Mouse (Mus musculus): ENCODE measurements around the gene Lrrc74a.

Lrrc74a gene

GRCm38 (mm10) chr12:86804308-86804700 is 70.1 kb downstream of the Lrrc74a start:
- DNase-seq (ENCODE audit: low read depth, low spot score) = no peak

GRCm38 (mm10) chr12:86804857-86805256 is 70.7 kb downstream of the Lrrc74a start:
- no peak for DNase-seq (ENCODE audit: low read depth, low spot score)

DNA sequence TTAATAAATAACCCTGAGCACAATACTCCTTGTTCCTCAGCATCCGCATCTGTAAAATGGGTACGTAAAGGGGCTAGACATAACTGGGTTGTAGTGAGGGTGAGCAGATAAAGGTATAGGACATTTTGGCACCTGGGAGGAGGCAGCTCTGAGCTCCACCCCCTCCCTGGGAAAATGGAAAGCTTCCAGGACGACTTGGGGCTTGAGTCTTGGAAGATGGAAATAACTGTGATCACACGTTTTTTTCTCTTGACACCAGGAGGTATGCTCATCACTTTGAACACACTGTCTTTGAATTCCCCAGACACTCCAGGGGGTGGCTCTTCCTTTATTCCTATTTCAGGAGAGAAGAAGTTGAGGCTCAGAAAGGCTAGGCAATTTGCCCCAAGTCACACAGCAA is 71.1 kb downstream of the Lrrc74a start:
- DNase-seq (ENCODE audit: low read depth, low spot score) = no peak

DNA sequence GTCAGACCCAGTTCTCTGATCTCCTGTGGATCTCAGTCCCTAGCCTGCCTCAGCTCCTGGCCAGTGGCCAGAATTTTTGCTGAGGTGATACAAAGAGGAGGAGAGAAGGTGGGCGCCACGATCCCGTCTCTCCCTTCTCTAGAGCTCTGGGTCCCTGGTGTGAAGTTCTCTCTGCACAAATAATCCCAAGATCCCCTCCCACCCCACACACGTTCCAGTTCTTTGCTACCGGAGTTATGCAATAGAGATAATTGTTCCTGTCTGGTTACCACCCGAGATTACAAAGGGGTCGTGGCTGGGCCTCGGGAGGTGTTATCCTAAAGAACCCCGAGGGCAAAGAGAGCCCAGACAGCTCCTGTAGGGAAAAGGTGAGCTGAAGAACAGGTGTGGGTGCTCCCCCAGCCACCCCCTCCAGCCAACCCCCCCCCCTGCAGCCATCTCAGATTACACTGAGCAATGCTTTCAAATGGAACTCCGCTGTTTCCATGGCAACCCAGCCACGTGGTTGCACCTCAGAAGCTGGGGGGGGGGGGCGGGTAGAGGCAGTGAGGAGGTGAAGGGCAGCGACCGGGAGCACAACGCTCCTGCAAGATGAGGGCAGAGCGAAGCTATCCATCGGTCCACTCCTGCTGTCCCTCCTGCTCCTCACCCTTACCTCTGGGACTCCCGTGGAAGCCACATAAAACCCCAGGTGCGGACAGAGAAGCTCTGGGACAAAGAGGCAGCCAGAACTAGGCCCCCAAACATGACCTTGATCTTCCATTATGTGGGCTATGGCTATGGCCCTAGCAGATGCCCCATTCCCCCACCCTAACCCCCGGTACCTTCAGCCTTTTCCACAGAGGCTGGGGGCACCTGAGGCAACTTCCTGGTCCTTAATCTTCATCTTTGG is 72.1 kb downstream of the Lrrc74a start:
- peak; percentile 77 for DNase-seq (ENCODE audit: low read depth, low spot score)

DNA sequence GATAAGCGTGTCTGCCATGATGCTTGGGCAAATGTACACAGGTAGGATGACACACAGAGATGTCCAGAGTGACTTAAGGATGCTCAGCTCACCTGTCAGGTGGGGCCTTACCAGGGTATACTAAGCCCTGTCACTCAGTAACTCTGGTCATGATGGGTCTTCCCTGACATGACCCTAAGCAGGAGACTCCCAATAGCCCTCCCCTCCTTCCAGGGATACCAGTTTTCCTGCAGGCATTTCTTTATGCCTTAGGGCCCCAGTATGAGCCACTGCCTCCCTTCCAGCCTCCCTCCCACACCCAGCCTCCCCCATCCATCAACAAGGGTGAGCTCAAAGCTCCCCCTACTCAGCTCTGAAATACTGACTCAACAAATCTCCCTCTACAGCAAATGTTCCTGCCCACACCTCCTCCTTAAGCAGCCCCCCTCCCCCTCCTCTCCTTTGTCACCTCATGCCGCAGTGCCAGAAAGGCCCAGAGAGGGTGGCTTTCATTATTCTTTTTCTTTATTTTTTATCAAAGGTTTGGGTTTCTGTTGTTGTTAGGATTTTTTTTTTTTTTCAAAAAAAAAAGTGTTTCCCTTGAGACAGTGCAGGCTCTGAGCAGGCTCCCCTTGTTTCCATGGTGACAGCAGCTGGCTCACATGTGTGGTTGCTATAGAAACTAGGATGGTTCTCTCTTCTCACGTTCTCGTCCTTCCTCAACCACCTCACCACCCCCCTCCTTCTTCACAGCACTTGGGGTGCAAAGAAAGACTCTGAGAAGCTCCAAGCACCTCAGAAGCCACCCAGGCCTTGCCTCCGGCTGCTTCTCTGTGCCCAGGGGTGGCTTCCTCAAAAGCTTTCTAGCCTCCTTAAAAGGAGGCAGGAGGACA is 73.0 kb downstream of the Lrrc74a start:
- DNase-seq (ENCODE audit: low read depth, low spot score) = peak; percentile 66

GRCm38 (mm10) chr12:86807795-86808128 is 73.6 kb downstream of the Lrrc74a start:
- no peak for DNase-seq (ENCODE audit: low read depth, low spot score)

GRCm38 (mm10) chr12:86808856-86809255 is 74.7 kb downstream of the Lrrc74a start:
- no peak for DNase-seq (ENCODE audit: low read depth, low spot score)

- DNase-seq (ENCODE audit: low read depth, low spot score) = no peak
Measured at GRCm38 (mm10) chr12:86810040-86810439, 75.9 kb downstream of the Lrrc74a start.

GRCm38 (mm10) chr12:86810725-86811444 is 76.7 kb downstream of the Lrrc74a start:
- DNase-seq (ENCODE audit: low read depth, low spot score) = no peak

DNA sequence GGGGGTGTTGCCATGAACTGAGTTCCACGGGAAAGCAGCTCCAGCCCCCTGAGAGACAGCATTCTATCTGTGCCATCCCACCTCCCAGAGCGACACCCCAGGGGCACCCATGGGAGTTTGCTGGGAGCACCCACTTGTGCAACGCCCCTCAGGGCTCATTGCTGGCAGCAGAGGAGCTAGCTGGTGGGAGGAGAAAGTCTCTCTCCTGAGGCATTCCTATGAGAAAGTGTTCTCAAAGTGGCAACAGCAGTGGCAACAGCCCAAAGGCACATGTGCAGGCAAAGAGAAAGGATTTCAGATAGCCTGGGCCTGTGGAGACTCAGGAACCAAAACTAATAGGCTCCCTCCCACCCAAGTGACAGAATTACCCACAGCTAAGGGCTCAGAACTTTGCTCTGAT is 78.6 kb downstream of the Lrrc74a start:
- DNase-seq (ENCODE audit: low read depth, low spot score) = no peak

Data from embryo, embryonic 11.5 days (tissue).